Mouse (Mus musculus) thymus, adult 2 months (tissue): ENCODE measurements at regions not wholly inside any gene's neighbourhood (a gene's known extent, or its start where the extent isn't known, plus 50 kb on each side); places are given as distances from the start of the nearest gene placed in this dataset.

Experiments
- DNase-seq: peaks from one replicate; pipeline ENCODE4 v3.0.0; 2021
- H3K27ac ChIP-seq: fragments of 200-500 bp; 2 replicates; pipeline ENCODE4 v1.5.1; 2012; ENCODE audit warnings: low read length, control low read depth; ENCODE audit not compliant: control insufficient read depth, insufficient read depth
- H3K27me3 ChIP-seq: fragments of 200-500 bp; 2 replicates; pipeline ENCODE4 v1.6.1; 2012; ENCODE audit warnings: mild to moderate bottlenecking, low read length, moderate library complexity, mixed read lengths; ENCODE audit not compliant: control insufficient read depth, insufficient read depth
- H3K36me3 ChIP-seq: fragments of 200-500 bp; 2 replicates; pipeline ENCODE4 v1.6.1; 2012; ENCODE audit warnings: mild to moderate bottlenecking, low read length, moderate library complexity; ENCODE audit not compliant: control insufficient read depth, insufficient read depth
- H3K4me1 ChIP-seq: fragments of 200-500 bp; replicated peaks from 2 replicates; pipeline ENCODE4 v1.6.1; 2012; ENCODE audit warnings: low read length; ENCODE audit not compliant: control insufficient read depth, insufficient read depth
- H3K4me3 ChIP-seq: fragments of 200-500 bp; 2 replicates; pipeline ENCODE4 v1.5.1; 2012; ENCODE audit warnings: mild to moderate bottlenecking, low read length, control low read depth, moderate library complexity; ENCODE audit not compliant: control insufficient read depth, insufficient read depth
- CTCF ChIP-seq: fragments of 200-500 bp; IDR thresholded peaks from 2 replicates; pipeline ENCODE4 v1.5.1; 2012; ENCODE audit warnings: mild to moderate bottlenecking, control low read depth, low read length, moderate library complexity, borderline replicate concordance; ENCODE audit not compliant: control insufficient read depth, poor library complexity, insufficient read depth; ENCODE audit errors: extremely low read depth
- POLR2A ChIP-seq: fragments of 200-500 bp; IDR thresholded peaks from 2 replicates; pipeline ENCODE4 v1.6.1; 2012; ENCODE audit warnings: mild to moderate bottlenecking, low read length, control low read depth, moderate library complexity; ENCODE audit not compliant: control insufficient read depth, poor library complexity, insufficient read depth; ENCODE audit errors: extremely low read depth
- WGBS: fragments of 180-500 bp; shearing (Covaris S2); methylation state at CpG from one replicate; pipeline ENCODE4 v1.1.7; 2018; 5-methylcytosine and 5-hydroxymethylcytosine counted together

DNA sequence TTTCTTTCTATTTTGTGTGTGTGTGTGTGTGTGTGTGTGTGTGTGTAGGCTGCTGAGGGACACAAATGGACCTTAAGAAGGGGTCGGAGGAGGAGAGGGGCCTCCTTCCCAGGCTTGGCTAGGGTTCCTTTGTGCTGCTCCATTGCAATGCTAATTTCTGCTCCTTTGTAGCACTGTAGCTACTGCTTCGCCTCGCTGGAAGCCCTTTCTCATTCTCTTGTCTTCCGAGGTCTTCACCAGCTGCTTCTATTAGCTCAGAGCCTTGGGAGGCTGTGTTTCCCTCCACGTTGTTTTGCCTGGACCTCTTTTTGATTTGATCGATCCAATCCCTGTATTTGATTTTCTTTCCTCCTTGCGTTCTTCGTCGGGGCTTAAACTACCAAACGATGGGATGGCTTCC is 247.1 kb downstream of the Tmem38b start:
- no peaks in the 10 kb centered on the region for H3K36me3 ChIP-seq
- H3K4me3 ChIP-seq: no peak overlapping the region
- TF ChIP-seq POLR2A: no peak
- TF ChIP-seq CTCF: no peak
- H3K27me3 ChIP-seq: no peaks in the 10 kb centered on the region
- no peaks in the 10 kb centered on the region for H3K4me1 ChIP-seq
- 61% methylated on average over 10 of the region's 10 CpGs for WGBS
- H3K27ac ChIP-seq: no peak overlapping the region
- no peak for DNase-seq

DNA sequence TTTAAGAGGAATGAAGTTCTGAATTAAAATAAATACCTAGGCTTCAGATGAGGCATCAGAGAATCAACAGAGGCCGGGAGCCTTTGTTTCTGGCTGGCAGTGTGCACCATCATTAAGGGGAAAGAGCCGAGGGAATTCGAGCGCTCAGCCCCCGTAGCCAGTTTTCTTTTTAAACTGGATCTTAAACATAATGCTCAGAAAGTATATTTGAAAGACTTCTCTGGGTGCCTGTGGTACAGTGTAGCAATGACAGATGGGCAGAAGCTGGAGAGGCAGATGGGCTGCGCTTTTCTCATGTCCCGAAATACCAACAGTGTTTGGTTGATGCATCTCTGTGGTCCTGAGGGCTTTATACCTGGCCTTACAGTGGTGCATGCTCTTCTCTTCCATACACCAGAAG is 247.6 kb downstream of the Tmem38b start:
- WGBS: 93% methylated on average over 7 of the region's 7 CpGs
- TF ChIP-seq POLR2A (no peak), CTCF (no peak)
- H3K27ac ChIP-seq: no peak overlapping the region
- no peak for DNase-seq
- H3K36me3 ChIP-seq: no peaks in the 10 kb centered on the region
- H3K4me3 ChIP-seq: no peak overlapping the region
- H3K27me3 ChIP-seq: no peaks in the 10 kb centered on the region
- H3K4me1 ChIP-seq: no peaks in the 10 kb centered on the region

DNA sequence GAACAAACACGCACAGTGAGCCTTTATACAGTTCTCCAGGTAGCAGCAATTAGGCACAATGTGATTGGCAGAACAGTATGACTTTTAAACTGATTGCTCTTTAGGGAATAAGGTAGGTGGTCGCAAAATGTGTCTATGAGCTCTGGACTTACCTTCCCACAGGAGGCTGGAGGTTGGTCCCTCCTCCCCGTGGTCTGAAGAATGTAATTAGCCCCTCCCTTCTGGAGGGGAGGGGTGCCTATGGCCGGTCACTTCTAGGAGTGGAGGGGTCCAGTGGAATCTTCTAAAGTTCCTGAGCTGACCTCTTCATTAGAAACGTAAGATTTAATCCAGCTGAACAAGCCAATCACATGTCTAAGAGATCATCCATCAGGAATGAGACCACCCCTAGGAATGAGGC is 248.4 kb downstream of the Tmem38b start:
- no peak for TF ChIP-seq CTCF
- TF ChIP-seq POLR2A: no peak
- Histone ChIP-seq H3K27me3 (no peaks in the 10 kb centered on the region), H3K4me1 (no peaks in the 10 kb centered on the region), H3K36me3 (no peaks in the 10 kb centered on the region), H3K4me3 (no peak overlapping the region), H3K27ac (no peak overlapping the region)
- DNase-seq: no peak
- WGBS: 85% methylated on average over 5 of the region's 5 CpGs

DNA sequence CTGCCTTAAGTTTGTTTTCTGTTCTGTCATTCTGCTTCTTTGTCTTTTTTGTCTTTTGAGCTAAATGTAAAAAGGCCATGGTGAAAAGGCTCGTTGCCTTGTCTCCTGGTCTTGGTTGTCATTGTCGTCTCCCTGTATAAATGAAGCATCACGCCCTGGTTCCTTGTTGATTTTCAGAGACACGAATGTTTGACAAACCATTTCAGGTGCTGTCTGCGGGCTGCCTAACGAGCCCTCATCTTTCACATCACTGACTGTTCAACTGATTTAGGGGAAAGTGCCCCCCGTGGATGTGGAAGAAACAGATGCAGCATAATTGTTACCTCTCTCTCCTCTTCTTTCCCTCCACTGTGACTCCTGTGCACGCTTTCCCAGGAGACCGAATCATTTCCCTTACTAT is 254.7 kb downstream of the Tmem38b start:
- no peak for TF ChIP-seq CTCF
- no peak overlapping the region for H3K27ac ChIP-seq
- H3K4me3 ChIP-seq: no peak overlapping the region
- no peaks in the 10 kb centered on the region for H3K27me3 ChIP-seq
- no peak for DNase-seq
- 89% methylated on average over 9 of the region's 9 CpGs for whole genome bisulfite sequencing
- H3K4me1 ChIP-seq: no peaks in the 10 kb centered on the region
- no peaks in the 10 kb centered on the region for H3K36me3 ChIP-seq

DNA sequence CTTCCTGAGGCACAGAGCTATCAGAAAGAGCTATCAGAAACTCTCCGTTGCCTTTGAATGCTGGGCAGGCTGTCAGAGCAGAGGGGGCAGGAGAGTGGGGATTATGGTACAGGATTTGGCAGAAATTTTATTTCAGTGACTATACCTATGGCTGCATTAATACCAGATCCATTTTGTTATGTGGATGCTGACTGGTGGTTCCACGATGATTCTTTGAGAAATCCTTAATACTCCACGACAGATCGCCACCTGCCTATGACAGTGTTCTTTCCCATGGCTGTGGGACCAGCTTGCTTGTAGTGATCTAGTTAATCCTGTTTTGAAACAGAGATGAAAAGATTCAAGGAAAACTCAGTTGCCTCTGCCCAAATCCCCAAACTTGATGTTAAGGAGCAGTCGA is 255.6 kb downstream of the Tmem38b start:
- Histone ChIP-seq H3K27ac (no peak overlapping the region), H3K4me1 (no peaks in the 10 kb centered on the region), H3K36me3 (no peaks in the 10 kb centered on the region), H3K27me3 (no peaks in the 10 kb centered on the region), H3K4me3 (no peak overlapping the region)
- DNase-seq: no peak
- TF ChIP-seq POLR2A (no peak), CTCF (no peak)
- 97% methylated on average over 5 of the region's 5 CpGs for WGBS

DNA sequence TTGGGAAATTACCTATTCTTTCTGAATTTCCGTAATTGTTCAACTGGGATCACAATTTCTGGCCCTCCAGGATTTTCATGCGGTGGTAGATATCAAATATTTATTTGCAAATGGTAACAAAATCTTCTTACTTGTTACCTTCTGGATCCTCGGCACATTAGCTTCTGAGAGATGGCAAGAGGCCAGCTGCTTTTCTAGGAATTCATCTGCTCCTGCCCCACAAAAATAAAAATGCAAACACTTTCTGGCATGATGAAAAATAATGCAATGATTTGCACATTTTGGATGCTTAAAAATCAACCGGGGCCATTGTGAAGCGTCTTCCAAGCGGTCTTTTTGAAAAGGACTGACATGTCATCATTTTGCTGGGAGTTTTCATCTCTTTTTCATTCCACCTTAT is 258.9 kb downstream of the Tmem38b start:
- H3K4me3 ChIP-seq: no peak overlapping the region
- DNase-seq: no peak
- no peak overlapping the region for H3K27ac ChIP-seq
- no peaks in the 10 kb centered on the region for H3K4me1 ChIP-seq
- no peaks in the 10 kb centered on the region for H3K27me3 ChIP-seq
- no peaks in the 10 kb centered on the region for H3K36me3 ChIP-seq
- 92% methylated on average over 6 of the region's 6 CpGs for WGBS
- TF ChIP-seq POLR2A (no peak), CTCF (no peak)

DNA sequence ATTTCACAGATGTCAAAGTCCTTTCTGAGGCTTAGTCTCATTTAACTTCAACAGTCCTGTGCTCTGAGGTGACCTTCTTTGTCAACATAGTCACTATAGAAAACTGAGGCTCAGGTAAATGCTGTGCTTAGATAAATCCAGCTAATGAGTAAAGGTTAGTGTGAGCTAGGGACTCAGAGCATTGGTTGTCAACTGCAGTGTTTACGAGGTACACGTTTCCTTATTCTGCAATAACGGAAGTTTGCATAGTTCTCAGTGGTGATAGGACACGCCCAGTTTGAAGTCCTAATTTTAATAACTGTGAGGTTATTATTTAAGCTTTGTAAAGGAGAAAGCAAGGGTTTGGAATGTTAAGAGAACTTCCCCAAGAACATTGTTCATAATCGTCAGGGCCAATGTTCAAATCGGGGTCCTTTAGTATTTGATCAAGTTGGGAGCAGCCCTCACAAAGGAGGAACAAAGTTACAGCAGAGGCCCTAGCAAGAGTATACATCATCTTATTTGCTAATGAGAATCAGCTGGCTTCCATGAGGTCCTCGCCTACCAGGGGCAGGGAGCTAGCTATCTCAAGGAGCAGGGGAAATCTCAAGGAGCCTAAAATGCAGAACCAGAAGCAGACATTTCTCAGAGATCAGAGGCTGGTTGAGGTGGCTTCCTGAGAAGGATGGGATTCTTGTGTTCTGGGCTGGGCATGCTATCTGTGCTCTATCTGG is 268.6 kb downstream of the Tmem38b start:
- TF ChIP-seq POLR2A (no peak), CTCF (no peak)
- H3K4me1 ChIP-seq: no peaks in the 10 kb centered on the region
- no peak for DNase-seq
- no peaks in the 10 kb centered on the region for H3K36me3 ChIP-seq
- H3K4me3 ChIP-seq: no peak overlapping the region
- WGBS: 75% methylated on average over 7 of the region's 7 CpGs
- no peaks in the 10 kb centered on the region for H3K27me3 ChIP-seq
- H3K27ac ChIP-seq: no peak overlapping the region
